Mouse (Mus musculus): ENCODE measurements around the gene Tle3. TPM values are rescaled to one million over a fixed set of nuclear protein-coding genes. Genes with fewer than 3 reads are reported as not detected.

Tle3 gene
- polyA plus RNA-seq, 1 experiment = 39.1 TPM

GRCm38 (mm10) chr9:61392338-61392620 lies 20.1 kb downstream of the Tle3 start:
- Histone ChIP-seq H3K79me3 (ENCODE audit: low read depth) (peaks cover 22% of the 10 kb centered on the region), H3K4me3 (ENCODE audit: insufficient read depth, poor library complexity, severe bottlenecking) (no peak overlapping the region), H3K27me3 (ENCODE audit: control insufficient read depth, insufficient read depth, insufficient read length) (no peaks in the 10 kb centered on the region), H3ac (ENCODE audit: control insufficient read depth, insufficient read length, low read depth) (no peak overlapping the region), H3K36me3 (ENCODE audit: control insufficient read depth, insufficient read depth) (peaks cover 77% of the 10 kb centered on the region), H3K79me2 (ENCODE audit: control insufficient read depth, insufficient read depth) (peaks cover 59% of the 10 kb centered on the region)
- no peak for TF ChIP-seq MAX (IDR thresholded peaks at IDR 0.05)
- TF ChIP-seq CTCF (IDR thresholded peaks at IDR 0.05; ENCODE audit: control insufficient read depth, insufficient read depth, insufficient read length) = no peak
- no peak for TF ChIP-seq MYOG (IDR thresholded peaks at IDR 0.05; ENCODE audit: control insufficient read depth, extremely low read depth, insufficient read length)
- TF ChIP-seq USF1 (IDR thresholded peaks at IDR 0.05; ENCODE audit: low read depth) = no peak
- no peak for TF ChIP-seq MYOD1 (IDR thresholded peaks at IDR 0.05; ENCODE audit: control insufficient read depth, insufficient read length, low read depth)
- TF ChIP-seq CEBPB (IDR thresholded peaks at IDR 0.05; ENCODE audit: low read depth) = no peak

DNA sequence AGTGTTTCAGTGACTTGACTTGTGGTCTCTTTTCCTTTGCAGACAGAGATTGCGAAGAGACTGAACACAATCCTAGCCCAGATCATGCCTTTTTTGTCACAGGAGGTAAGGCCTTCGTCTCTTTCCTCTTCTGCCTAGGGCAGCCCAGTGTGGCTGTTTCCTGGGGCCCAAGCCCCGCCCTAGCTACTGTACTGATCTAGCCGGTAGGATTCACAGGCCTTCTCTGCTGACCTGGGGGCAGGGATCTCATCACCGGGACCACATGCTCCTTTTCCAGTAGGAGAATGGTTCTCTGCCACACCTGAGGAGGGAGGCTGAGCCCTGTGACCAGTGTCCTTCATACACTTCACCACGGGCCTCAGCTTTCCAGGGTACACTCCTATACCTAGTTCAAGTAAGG lies 21.0 kb downstream of the Tle3 start:
- Histone ChIP-seq H3K4me3 (ENCODE audit: insufficient read depth, poor library complexity, severe bottlenecking) (no peak overlapping the region), H3K36me3 (ENCODE audit: control insufficient read depth, insufficient read depth) (peaks cover 78% of the 10 kb centered on the region), H3K79me3 (ENCODE audit: low read depth) (peaks cover 17% of the 10 kb centered on the region), H3ac (ENCODE audit: control insufficient read depth, insufficient read length, low read depth) (no peak overlapping the region), H3K27me3 (ENCODE audit: control insufficient read depth, insufficient read depth, insufficient read length) (no peaks in the 10 kb centered on the region), H3K79me2 (ENCODE audit: control insufficient read depth, insufficient read depth) (peaks cover 59% of the 10 kb centered on the region)
- TF ChIP-seq MYOG (IDR thresholded peaks at IDR 0.05; ENCODE audit: control insufficient read depth, extremely low read depth, insufficient read length) (no peak), MYOD1 (IDR thresholded peaks at IDR 0.05; ENCODE audit: control insufficient read depth, insufficient read length, low read depth) (no peak), CEBPB (IDR thresholded peaks at IDR 0.05; ENCODE audit: low read depth) (no peak), MAX (IDR thresholded peaks at IDR 0.05) (no peak), FOSL1 (IDR thresholded peaks at IDR 0.05; ENCODE audit: insufficient read depth, low read length, poor library complexity, severe bottlenecking) (no peak)

DNA sequence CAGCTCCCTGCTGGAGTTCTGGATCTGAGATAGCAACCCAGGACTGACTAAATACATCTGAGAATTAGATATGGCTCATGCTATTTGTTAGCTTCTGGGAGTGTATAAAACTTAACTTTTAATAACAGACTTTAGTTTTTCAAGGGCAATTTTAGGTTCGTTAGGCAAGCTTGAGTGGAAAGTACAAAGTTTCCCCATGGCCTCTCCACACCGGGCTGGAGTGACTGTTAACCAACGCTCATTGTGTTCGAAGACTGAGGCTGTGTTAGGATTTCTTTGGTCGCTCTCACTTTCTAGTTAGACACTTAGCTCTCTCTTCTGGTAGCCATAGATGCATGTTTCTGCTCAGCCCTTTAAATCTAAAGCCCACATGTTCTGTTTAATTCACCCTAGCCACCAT lies 21.7 kb downstream of the Tle3 start:
- Histone ChIP-seq H3K27me3 (ENCODE audit: control insufficient read depth, insufficient read depth, insufficient read length) (no peaks in the 10 kb centered on the region), H3ac (ENCODE audit: control insufficient read depth, insufficient read length, low read depth) (no peak overlapping the region), H3K4me3 (ENCODE audit: insufficient read depth, poor library complexity, severe bottlenecking) (no peak overlapping the region), H3K36me3 (ENCODE audit: control insufficient read depth, insufficient read depth) (peaks cover 77% of the 10 kb centered on the region), H3K79me2 (ENCODE audit: control insufficient read depth, insufficient read depth) (peaks cover 59% of the 10 kb centered on the region), H3K79me3 (ENCODE audit: low read depth) (peaks cover 16% of the 10 kb centered on the region)
- TF ChIP-seq FOSL1 (IDR thresholded peaks at IDR 0.05; ENCODE audit: insufficient read depth, low read length, poor library complexity, severe bottlenecking) = no peak
- no peak for TF ChIP-seq MAX (IDR thresholded peaks at IDR 0.05)
- TF ChIP-seq MYOG (IDR thresholded peaks at IDR 0.05; ENCODE audit: control insufficient read depth, extremely low read depth, insufficient read length) = no peak

GRCm38 (mm10) chr9:61395071-61395470 lies 22.9 kb downstream of the Tle3 start:
- Histone ChIP-seq H3K4me3 (ENCODE audit: insufficient read depth, poor library complexity, severe bottlenecking) (no peak overlapping the region), H3K27me3 (ENCODE audit: control insufficient read depth, insufficient read depth, insufficient read length) (no peaks in the 10 kb centered on the region), H3K79me2 (ENCODE audit: control insufficient read depth, insufficient read depth) (peaks cover 52% of the 10 kb centered on the region), H3K36me3 (ENCODE audit: control insufficient read depth, insufficient read depth) (peaks cover 82% of the 10 kb centered on the region), H3K79me3 (ENCODE audit: low read depth) (peaks cover 17% of the 10 kb centered on the region), H3ac (ENCODE audit: control insufficient read depth, insufficient read length, low read depth) (no peak overlapping the region)
- TF ChIP-seq FOSL1 (IDR thresholded peaks at IDR 0.05; ENCODE audit: insufficient read depth, low read length, poor library complexity, severe bottlenecking) = no peak

DNA sequence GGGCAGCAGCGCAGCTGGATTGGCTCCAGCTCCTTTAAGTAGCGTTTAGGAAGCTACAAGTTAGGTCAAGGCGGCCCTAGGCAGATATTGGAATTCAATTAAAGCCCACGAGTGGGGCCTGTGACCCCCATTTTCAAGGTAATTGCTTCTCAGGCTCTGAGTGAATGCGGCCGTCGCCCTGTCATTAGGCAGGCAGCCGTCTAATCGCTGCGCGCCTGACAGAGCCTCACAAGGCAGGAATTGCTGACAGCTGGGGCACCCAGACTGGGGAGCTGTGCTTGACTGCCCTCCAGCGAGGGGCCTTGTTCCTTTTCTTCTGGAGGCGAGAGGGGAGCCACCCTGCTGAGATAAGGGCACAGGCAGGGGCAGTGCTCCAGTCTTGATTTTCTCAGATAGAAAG lies 24.3 kb downstream of the Tle3 start:
- H3K4me3 ChIP-seq (ENCODE audit: insufficient read depth, poor library complexity, severe bottlenecking) = no peak overlapping the region
- no peak overlapping the region for H3ac ChIP-seq (ENCODE audit: control insufficient read depth, insufficient read length, low read depth)
- H3K27me3 ChIP-seq (ENCODE audit: control insufficient read depth, insufficient read depth, insufficient read length) = no peaks in the 10 kb centered on the region
- peaks cover 13% of the 10 kb centered on the region for H3K79me3 ChIP-seq (ENCODE audit: low read depth)
- peaks cover 45% of the 10 kb centered on the region for H3K79me2 ChIP-seq (ENCODE audit: control insufficient read depth, insufficient read depth)
- peaks cover 75% of the 10 kb centered on the region for H3K36me3 ChIP-seq (ENCODE audit: control insufficient read depth, insufficient read depth)
- no peak for TF ChIP-seq MAX (IDR thresholded peaks at IDR 0.05)
- TF ChIP-seq USF1 (IDR thresholded peaks at IDR 0.05; ENCODE audit: low read depth) = no peak
- TF ChIP-seq CEBPB (IDR thresholded peaks at IDR 0.05; ENCODE audit: low read depth) = no peak
- no peak for TF ChIP-seq MYOD1 (IDR thresholded peaks at IDR 0.05; ENCODE audit: control insufficient read depth, insufficient read length, low read depth)
- no peak for TF ChIP-seq FOSL1 (IDR thresholded peaks at IDR 0.05; ENCODE audit: insufficient read depth, low read length, poor library complexity, severe bottlenecking)
- no peak for TF ChIP-seq MYOG (IDR thresholded peaks at IDR 0.05; ENCODE audit: control insufficient read depth, extremely low read depth, insufficient read length)
- no peak for TF ChIP-seq CTCF (IDR thresholded peaks at IDR 0.05; ENCODE audit: control insufficient read depth, insufficient read depth, insufficient read length)

- H3K79me2 ChIP-seq (ENCODE audit: control insufficient read depth, insufficient read depth) = peaks cover 39% of the 10 kb centered on the region
- H3K4me3 ChIP-seq (ENCODE audit: insufficient read depth, poor library complexity, severe bottlenecking) = no peak overlapping the region
- H3K36me3 ChIP-seq (ENCODE audit: control insufficient read depth, insufficient read depth) = peaks cover 74% of the 10 kb centered on the region
- no peaks in the 10 kb centered on the region for H3K27me3 ChIP-seq (ENCODE audit: control insufficient read depth, insufficient read depth, insufficient read length)
- peaks cover 12% of the 10 kb centered on the region for H3K79me3 ChIP-seq (ENCODE audit: low read depth)
- H3ac ChIP-seq (ENCODE audit: control insufficient read depth, insufficient read length, low read depth) = no peak overlapping the region
- TF ChIP-seq MAX (IDR thresholded peaks at IDR 0.05) = no peak
- TF ChIP-seq FOSL1 (IDR thresholded peaks at IDR 0.05; ENCODE audit: insufficient read depth, low read length, poor library complexity, severe bottlenecking) = no peak
- no peak for TF ChIP-seq MYOG (IDR thresholded peaks at IDR 0.05; ENCODE audit: control insufficient read depth, extremely low read depth, insufficient read length)
- no peak for TF ChIP-seq MYOD1 (IDR thresholded peaks at IDR 0.05; ENCODE audit: control insufficient read depth, insufficient read length, low read depth)
- TF ChIP-seq CEBPB (IDR thresholded peaks at IDR 0.05; ENCODE audit: low read depth) = no peak
- TF ChIP-seq USF1 (IDR thresholded peaks at IDR 0.05; ENCODE audit: low read depth) = no peak
- TF ChIP-seq CTCF (IDR thresholded peaks at IDR 0.05; ENCODE audit: control insufficient read depth, insufficient read depth, insufficient read length) = no peak
These were observed 25.0 kb downstream of the Tle3 start for GRCm38 (mm10) chr9:61397130-61397529.
